Mouse (Mus musculus): Measurements from ENCODE around the gene Map2k5. TPM values are rescaled to one million over a fixed set of nuclear protein-coding genes. Genes with fewer than 3 reads are reported as not detected.

Gene Map2k5
- polyA plus RNA-seq, 1 experiment, result 38.0 TPM

DNA sequence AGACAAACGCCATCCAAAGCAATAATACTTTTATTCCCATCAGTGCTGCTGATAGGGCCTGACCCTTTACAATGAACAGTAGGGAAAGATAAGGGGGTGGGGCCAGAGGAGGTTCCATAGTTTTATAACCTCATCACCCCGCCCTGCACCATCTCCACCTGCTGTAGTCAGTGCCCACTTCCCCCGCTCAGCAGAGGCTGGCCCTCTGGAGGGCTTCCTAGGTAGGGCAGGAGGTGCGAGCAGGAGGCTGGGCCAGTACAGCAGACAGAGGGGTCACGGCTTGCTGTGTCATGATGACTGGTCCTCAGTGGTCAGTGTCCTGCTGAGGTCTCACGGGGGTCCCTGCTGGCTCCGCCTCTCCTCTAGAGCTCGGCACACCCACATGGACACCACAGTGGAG is 213.9 kb downstream of the Map2k5 start:
- WGBS, result 82% methylated on average over 8 of the region's 8 CpGs
- DNase-seq, result no peak
- no peak overlapping the region for H3K4me3 ChIP-seq (replicated peaks; ENCODE audit: extremely low read depth, low read depth, low read length)
- no peaks in the 10 kb centered on the region for H3K4me1 ChIP-seq (ENCODE audit: control insufficient read depth, insufficient read depth, low read length)
- TF ChIP-seq POLR2A (IDR thresholded peaks at IDR 0.05; ENCODE audit: borderline replicate concordance, extremely low read depth, low read depth, low read length) (no peak), CTCF (IDR thresholded peaks at IDR 0.05; ENCODE audit: insufficient read depth, low read length) (no peak)

DNA sequence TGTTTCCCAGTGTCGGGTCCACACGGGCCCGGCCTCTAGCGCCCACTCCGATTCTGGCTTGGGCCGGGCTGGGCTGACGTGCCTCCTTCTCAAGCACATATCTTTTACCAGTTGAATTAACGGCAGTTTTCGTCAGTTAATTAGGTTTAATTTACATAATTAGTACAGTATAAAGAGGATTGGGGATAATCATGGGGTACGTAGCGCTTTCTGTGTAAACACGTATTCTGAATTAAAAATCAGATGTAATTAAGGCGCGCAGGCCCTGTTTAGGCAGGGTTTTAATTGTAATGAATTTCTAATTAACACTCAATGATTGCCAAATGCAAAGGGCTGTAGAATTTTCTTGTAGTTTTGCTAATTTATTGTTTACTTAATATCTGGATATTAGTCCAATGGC is 225.8 kb downstream of the Map2k5 start:
- no peak overlapping the region for H3K4me3 ChIP-seq (replicated peaks; ENCODE audit: extremely low read depth, low read depth, low read length)
- H3K4me1 ChIP-seq (ENCODE audit: control insufficient read depth, insufficient read depth, low read length), result 0 out of 2 replicates have a peak, but pooled peaks cover under 1% of the 10 kb centered on the region
- TF ChIP-seq POLR2A (IDR thresholded peaks at IDR 0.05; ENCODE audit: borderline replicate concordance, extremely low read depth, low read depth, low read length) (no peak), CTCF (IDR thresholded peaks at IDR 0.05; ENCODE audit: insufficient read depth, low read length) (no peak)
- WGBS, result 32% methylated on average over 14 of the region's 14 CpGs
- DNase-seq, result no peak

GRCm38 (mm10) chr9:63151072-63151870 is 226.4 kb downstream of the Map2k5 start:
- WGBS, result 5% methylated on average over 20 of the region's 20 CpGs
- Histone ChIP-seq H3K4me3 (replicated peaks; ENCODE audit: extremely low read depth, low read depth, low read length) (no peak overlapping the region), H3K4me1 (ENCODE audit: control insufficient read depth, insufficient read depth, low read length) (0 out of 2 replicates have a peak, but pooled peaks cover 4% of the 10 kb centered on the region)
- TF ChIP-seq CTCF (IDR thresholded peaks at IDR 0.05; ENCODE audit: insufficient read depth, low read length) (no peak), POLR2A (IDR thresholded peaks at IDR 0.05; ENCODE audit: borderline replicate concordance, extremely low read depth, low read depth, low read length) (no peak)
- DNase-seq, result no peak

GRCm38 (mm10) chr9:63150086-63150800 is 227.5 kb downstream of the Map2k5 start:
- 5% methylated on average over 26 of the region's 27 CpGs for WGBS

DNA sequence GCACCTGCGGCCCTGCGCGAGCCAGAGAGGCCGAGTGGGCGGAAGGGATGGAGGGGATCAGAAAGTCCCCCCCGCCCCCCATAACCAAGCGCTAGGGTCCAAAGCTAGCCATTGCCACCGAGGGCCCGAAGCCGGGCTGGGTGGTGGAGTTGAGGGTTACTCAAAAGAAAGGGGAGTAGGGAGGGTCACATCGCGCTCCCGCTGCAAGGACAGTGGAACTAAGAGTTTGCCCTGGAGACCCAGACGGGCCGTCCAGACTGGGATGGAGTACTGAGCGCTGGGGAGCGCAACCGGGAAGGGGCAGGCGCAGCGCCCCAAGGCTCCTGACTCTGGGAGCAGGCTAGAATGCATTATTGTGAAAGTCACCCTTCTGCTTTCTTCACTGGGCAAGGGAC is 228.3 kb downstream of the Map2k5 start:
- DNase-seq, result no peak
- Histone ChIP-seq H3K4me1 (ENCODE audit: control insufficient read depth, insufficient read depth, low read length) (peaks cover 4% of the 10 kb centered on the region; the same call in 1 of the 2 replicates), H3K4me3 (replicated peaks; ENCODE audit: extremely low read depth, low read depth, low read length) (no peak overlapping the region)
- no peak for TF ChIP-seq CTCF (IDR thresholded peaks at IDR 0.05; ENCODE audit: insufficient read depth, low read length)
- TF ChIP-seq POLR2A (IDR thresholded peaks at IDR 0.05; ENCODE audit: borderline replicate concordance, extremely low read depth, low read depth, low read length), result no peak
- 2% methylated on average over 20 of the region's 20 CpGs for WGBS

More at GRCm38 (mm10) chr9:63150086-63150800, 227.5 kb downstream of the Map2k5 start:
- no peak for DNase-seq
- TF ChIP-seq POLR2A (IDR thresholded peaks at IDR 0.05; ENCODE audit: borderline replicate concordance, extremely low read depth, low read depth, low read length) (no peak), CTCF (IDR thresholded peaks at IDR 0.05; ENCODE audit: insufficient read depth, low read length) (no peak)
- Histone ChIP-seq H3K4me3 (replicated peaks; ENCODE audit: extremely low read depth, low read depth, low read length) (no peak overlapping the region), H3K4me1 (ENCODE audit: control insufficient read depth, insufficient read depth, low read length) (peaks cover 4% of the 10 kb centered on the region; the same call in 1 of the 2 replicates)

GRCm38 (mm10) chr9:63148410-63149371 is 229.0 kb downstream of the Map2k5 start, which contains the start of gene Skor1:
Gene Skor1 (minus strand): TSS chr9:63148961.
- Histone ChIP-seq H3K4me3 (replicated peaks; ENCODE audit: extremely low read depth, low read depth, low read length) (no peak within 1 kb of the TSS), H3K4me1 (ENCODE audit: control insufficient read depth, insufficient read depth, low read length) (peaks cover 4% of the 10 kb centered on the region; the same call in 1 of the 2 replicates)
- 1% methylated on average over 85 of the region's 108 CpGs for WGBS
- DNase-seq, result no peak
- TF ChIP-seq POLR2A (IDR thresholded peaks at IDR 0.05; ENCODE audit: borderline replicate concordance, extremely low read depth, low read depth, low read length), result no peak
- no peak for TF ChIP-seq CTCF (IDR thresholded peaks at IDR 0.05; ENCODE audit: insufficient read depth, low read length)

DNA sequence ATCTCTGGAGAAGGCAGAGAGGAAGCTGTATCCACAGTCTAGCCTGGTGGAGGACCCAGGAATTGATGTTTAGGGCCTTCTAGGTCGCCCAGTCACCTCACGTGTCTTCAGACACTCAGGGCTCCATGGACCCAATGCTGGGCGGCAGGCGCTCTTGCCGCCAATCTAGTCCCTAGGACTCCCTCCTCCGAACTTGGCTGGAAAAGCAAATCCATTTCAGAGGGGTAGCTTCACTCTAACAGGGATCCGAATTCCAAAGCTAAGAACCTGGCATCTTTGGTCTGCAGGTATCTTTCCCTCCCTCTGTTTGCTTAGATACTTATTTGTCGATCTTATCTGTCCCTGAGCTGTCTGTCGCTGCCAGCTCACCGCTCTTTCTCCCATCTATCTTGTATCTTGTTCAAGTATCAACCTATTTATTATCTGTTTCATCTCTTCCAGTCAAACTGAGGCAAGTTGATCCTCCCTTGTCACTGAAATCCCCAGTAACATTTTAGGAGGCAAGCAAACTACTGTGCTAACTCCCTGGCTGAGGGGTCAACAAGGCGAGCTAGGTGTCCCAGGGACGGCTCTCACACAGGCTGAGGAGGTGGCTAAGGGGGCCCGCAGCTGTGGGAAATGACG is 229.8 kb downstream of the Map2k5 start:
- no peak for TF ChIP-seq CTCF (IDR thresholded peaks at IDR 0.05; ENCODE audit: insufficient read depth, low read length)
- no peak for TF ChIP-seq POLR2A (IDR thresholded peaks at IDR 0.05; ENCODE audit: borderline replicate concordance, extremely low read depth, low read depth, low read length)

GRCm38 (mm10) chr9:63147296-63147695 is 230.4 kb downstream of the Map2k5 start:
- Histone ChIP-seq H3K4me1 (ENCODE audit: control insufficient read depth, insufficient read depth, low read length) (peaks cover 4% of the 10 kb centered on the region; the same call in 1 of the 2 replicates), H3K4me3 (replicated peaks; ENCODE audit: extremely low read depth, low read depth, low read length) (no peak overlapping the region)
- TF ChIP-seq CTCF (IDR thresholded peaks at IDR 0.05; ENCODE audit: insufficient read depth, low read length), result no peak
- TF ChIP-seq POLR2A (IDR thresholded peaks at IDR 0.05; ENCODE audit: borderline replicate concordance, extremely low read depth, low read depth, low read length), result no peak
- DNase-seq, result no peak
- WGBS, result under 1% methylated on average over 9 of the region's 9 CpGs

More for the DNA sequence above, 229.8 kb downstream of the Map2k5 start:
- WGBS, result 5% methylated on average over 14 of the region's 14 CpGs
- no peak overlapping the region for H3K4me3 ChIP-seq (replicated peaks; ENCODE audit: extremely low read depth, low read depth, low read length)
- H3K4me1 ChIP-seq (ENCODE audit: control insufficient read depth, insufficient read depth, low read length), result peaks cover 4% of the 10 kb centered on the region; the same call in 1 of the 2 replicates
- DNase-seq, result no peak

Data from lung, adult 2 months (tissue).